Mouse (Mus musculus) intestine, postnatal 0 days (tissue): ENCODE data around the gene Megf8. TPM values are rescaled to one million over a fixed set of nuclear protein-coding genes. Genes with fewer than 3 reads are reported as not detected.

Experiments
- ATAC-seq: fragments of 200-750 bp; cut with Nextera tagmentation; 2 replicates; pipeline ENCODE4 v1.8.0; 2017; ENCODE audit warnings: mild to moderate bottlenecking, moderate TSS enrichment, moderate library complexity
- H3K27ac ChIP-seq: fragments of 300-500 bp; sonication (generic); 2 replicates; pipeline ENCODE4 v1.5.1; 2014; ENCODE audit warnings: mild to moderate bottlenecking, low read depth, low read length, moderate library complexity
- H3K27me3 ChIP-seq: fragments of 300-500 bp; sonication (generic); replicated peaks from 2 replicates; pipeline ENCODE4 v1.6.1; 2014; ENCODE audit warnings: low read length, mixed read lengths; ENCODE audit not compliant: control insufficient read depth, insufficient read depth
- H3K36me3 ChIP-seq: fragments of 300-500 bp; sonication (generic); 2 replicates; pipeline ENCODE4 v1.6.1; 2014; ENCODE audit warnings: mild to moderate bottlenecking, moderate library complexity; ENCODE audit not compliant: control insufficient read depth, insufficient read depth
- H3K4me1 ChIP-seq: fragments of 300-500 bp; sonication (generic); replicated peaks from 2 replicates; pipeline ENCODE4 v1.6.1; 2014; ENCODE audit warnings: antibody characterized with exemption, low read length, mixed read lengths; ENCODE audit not compliant: control insufficient read depth, insufficient read depth
- H3K4me2 ChIP-seq: fragments of 300-500 bp; sonication (generic); replicated peaks from 2 replicates; pipeline ENCODE4 v1.6.1; 2014; ENCODE audit warnings: low read depth, mild to moderate bottlenecking, moderate library complexity
- H3K4me3 ChIP-seq: fragments of 300-500 bp; sonication (generic); 2 replicates; pipeline ENCODE4 v1.5.1; 2014; ENCODE audit warnings: low read depth, low read length
- H3K9ac ChIP-seq: fragments of 300-500 bp; sonication (generic); 2 replicates; pipeline ENCODE4 v1.6.1; 2014; ENCODE audit warnings: mild to moderate bottlenecking, low read depth, low read length
- H3K9me3 ChIP-seq: fragments of 300-500 bp; sonication (generic); 2 replicates; pipeline ENCODE4 v1.6.1; 2016; ENCODE audit warnings: mixed run types; ENCODE audit not compliant: control insufficient read depth
- CTCF ChIP-seq: sonication (generic); IDR thresholded peaks from 2 replicates; pipeline ENCODE4 v1.5.1; 2016; ENCODE audit warnings: low read depth, mild to moderate bottlenecking, control low read depth, antibody characterized with exemption, moderate library complexity
- WGBS: fragments of 180-500 bp; shearing (Covaris S2); extraction: QIAGEN DNeasy Blood & Tissue Kit; methylation state at CpG from one replicate; pipeline ENCODE4 v1.1.7; 2014; 5-methylcytosine and 5-hydroxymethylcytosine counted together
- polyA plus RNA-seq: library from polyadenylated mRNA; unstranded; fragments of >200 nt; fragmentation: Nextera tagmentation; extraction: Ambion mirVana; gene quantifications from 2 replicates; pipeline ENCODE4 v1.2.1, GENCODE M21; 2015

Megf8 gene
- polyA plus RNA-seq, 1 experiment from 2014 or later, result 3.4 TPM

DNA sequence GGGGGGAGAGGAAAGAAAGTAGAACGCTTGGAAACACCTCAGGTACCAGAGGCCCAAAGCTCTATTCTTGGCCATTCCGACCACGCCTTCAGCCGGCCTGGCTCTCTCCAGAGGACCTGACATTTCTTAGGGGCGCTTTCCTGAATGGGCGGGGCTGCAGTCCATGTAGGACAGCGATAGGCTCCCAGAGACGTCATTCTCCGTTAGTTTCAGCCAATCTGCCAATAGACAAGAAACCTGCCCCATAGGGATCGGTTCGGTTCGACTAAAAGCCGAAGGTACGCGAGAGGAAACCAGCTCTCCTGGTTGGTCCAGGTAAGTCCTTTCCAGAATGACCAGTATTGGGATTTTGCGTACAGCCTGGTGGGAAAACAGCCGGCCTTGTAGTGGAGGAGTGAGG lies 59.6 kb downstream of the Megf8 start:
- H3K9me3 ChIP-seq, result no peaks in the 10 kb centered on the region
- no peaks in the 10 kb centered on the region for H3K4me1 ChIP-seq
- WGBS, result 5% methylated on average over 17 of the region's 17 CpGs
- peak overlapping the region; percentile 66 for H3K4me2 ChIP-seq
- H3K27me3 ChIP-seq, result no peaks in the 10 kb centered on the region
- no peak overlapping the region for H3K27ac ChIP-seq
- ATAC-seq, result peak; percentile 52
- H3K4me3 ChIP-seq, result peak overlapping the region; percentile 22; the same call in 1 of the 2 replicates
- no peak for TF ChIP-seq CTCF
- H3K9ac ChIP-seq, result 0 out of 2 replicates have a peak overlapping the region, but pooled peaks have one; percentile 1
- peaks cover 5% of the 10 kb centered on the region; the same call in 1 of the 2 replicates for H3K36me3 ChIP-seq

DNA sequence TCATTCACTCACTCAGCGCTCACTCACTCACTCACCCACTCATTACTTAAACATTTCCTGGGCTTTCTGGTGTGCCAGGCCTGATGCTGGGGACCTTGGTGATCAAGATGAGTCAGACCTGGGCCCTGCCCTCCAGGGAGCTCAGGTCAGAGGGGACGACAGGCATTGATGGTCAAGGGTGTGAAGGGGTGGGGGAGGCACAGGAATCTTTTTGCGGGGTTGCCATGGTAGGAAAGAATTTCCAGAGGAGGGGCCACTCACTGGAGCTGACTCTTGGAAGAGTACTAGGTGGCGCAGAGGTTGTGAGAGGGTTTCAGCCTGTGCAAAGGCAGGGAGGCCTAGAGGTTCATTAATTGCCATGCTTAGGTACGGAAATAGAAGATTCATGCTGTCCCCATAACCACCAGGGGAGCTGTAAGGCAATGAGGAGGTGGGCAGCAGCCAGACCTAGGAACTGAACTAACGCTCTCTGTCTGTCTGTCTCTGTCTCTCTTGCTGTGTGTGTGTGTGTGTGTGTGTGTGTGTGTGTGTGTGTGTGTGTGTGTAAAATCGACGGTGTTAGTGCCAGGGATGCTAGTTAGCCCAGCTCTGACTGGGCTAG lies 60.2 kb downstream of the Megf8 start:
- H3K4me3 ChIP-seq, result 0 out of 2 replicates have a peak overlapping the region, but pooled peaks have one; percentile 22
- H3K9me3 ChIP-seq, result no peaks in the 10 kb centered on the region
- H3K4me2 ChIP-seq, result peak overlapping the region; percentile 66
- no peak; the same call in 1 of the 2 replicates for ATAC-seq
- 52% methylated on average over 8 of the region's 8 CpGs for WGBS
- TF ChIP-seq CTCF, result peak; percentile 56
- H3K27ac ChIP-seq, result no peak overlapping the region
- H3K4me1 ChIP-seq, result no peaks in the 10 kb centered on the region
- 0 out of 2 replicates have a peak overlapping the region, but pooled peaks have one; percentile 1 for H3K9ac ChIP-seq
- no peaks in the 10 kb centered on the region for H3K27me3 ChIP-seq
- peaks cover 5% of the 10 kb centered on the region; the same call in 1 of the 2 replicates for H3K36me3 ChIP-seq

DNA sequence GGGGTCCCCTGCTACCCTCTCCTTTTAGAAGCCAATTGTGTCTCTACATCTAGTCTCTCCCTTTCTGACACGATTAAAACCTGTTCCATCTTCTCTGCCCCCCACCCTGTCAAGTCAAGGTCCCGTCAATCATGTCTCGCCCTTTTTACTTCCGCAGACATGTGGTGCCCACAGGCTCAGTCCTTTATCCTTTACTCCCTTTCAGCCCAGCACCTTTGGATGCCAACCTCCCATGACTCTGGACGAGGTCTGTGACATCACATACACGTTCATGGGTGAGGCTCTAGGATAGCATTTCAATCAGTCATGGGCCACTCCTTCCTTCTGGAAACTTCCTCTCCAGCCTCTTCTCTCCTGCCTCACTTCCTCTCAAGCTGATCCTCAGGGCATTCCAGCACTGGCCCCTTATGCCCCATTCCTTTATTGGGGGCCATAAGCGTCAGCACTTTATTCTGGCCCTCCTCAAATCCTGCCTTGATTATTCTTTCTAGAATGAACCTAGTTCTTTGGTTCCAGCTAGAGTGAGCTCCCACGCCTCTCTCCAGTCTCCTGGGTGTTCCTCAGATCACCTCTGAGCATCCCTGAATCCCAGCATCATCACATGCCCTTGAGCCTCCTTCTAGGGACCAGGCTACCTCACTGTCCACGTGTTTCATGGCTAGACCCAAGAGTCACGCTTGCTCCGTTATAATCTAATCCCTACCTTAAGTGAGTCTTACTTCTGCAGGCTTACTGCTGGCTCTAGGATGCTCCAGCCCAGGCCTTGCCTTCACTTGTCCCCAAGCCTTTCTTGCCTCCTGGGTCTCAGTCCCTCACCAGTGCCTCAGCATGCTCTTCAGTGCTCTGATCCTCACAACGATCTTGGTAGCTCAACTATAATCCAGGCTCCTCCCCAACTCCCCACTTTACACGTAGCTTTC lies 61.5 kb downstream of the Megf8 start:
- Histone ChIP-seq H3K4me2 (no peak overlapping the region), H3K9me3 (no peaks in the 10 kb centered on the region), H3K27ac (no peak overlapping the region), H3K27me3 (no peaks in the 10 kb centered on the region), H3K9ac (no peak overlapping the region), H3K4me1 (no peaks in the 10 kb centered on the region), H3K36me3 (peaks cover 15% of the 10 kb centered on the region), H3K4me3 (no peak overlapping the region)
- no peak for ATAC-seq
- no peak for TF ChIP-seq CTCF
- WGBS, result 78% methylated on average over 13 of the region's 13 CpGs

DNA sequence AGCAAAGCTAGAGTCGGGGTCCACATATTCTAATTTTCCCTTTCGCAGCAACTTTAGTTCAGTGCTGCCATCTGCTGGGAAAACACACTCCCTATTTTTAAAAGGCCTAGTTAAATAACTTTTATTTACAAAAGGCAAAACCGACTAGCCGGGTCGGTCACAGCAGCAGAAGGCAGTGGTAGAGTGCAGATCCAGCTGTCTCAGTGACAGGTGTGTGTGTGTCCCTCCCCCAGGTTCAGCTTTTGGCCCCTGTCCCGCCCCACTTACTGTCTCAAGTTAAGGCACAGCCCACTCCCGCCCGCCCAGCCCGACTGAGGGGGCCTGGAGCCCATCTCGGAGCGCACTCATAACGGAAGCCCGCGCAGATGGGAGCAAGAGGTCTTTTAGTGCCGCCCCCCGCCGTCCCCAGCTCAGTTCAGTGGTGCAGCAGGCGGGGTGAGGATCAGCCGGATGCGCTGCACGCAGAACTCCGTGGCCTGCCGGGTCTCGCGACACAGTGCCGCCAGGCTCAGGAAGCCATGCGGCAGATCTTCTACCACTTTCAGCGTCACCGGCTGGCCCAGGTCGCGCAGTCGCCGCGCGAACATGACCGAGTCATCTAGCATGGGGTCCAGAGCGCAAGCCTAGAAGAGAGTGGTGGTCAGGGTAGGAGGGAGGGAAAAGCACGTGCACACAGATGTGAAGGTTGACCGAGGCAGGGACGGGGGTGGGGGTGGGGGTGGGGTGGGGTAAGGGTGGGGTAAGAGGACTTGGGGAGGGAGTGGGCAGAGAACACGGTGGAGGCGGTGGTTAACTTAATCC lies 62.8 kb downstream of the Megf8 start:
- Histone ChIP-seq H3K27me3 (no peaks in the 10 kb centered on the region), H3K9me3 (no peaks in the 10 kb centered on the region), H3K4me1 (no peaks in the 10 kb centered on the region), H3K4me2 (peak overlapping the region; percentile 54), H3K9ac (no peak overlapping the region), H3K4me3 (peak overlapping the region; percentile 4; the same call in 1 of the 2 replicates), H3K27ac (no peak overlapping the region), H3K36me3 (peaks cover 28% of the 10 kb centered on the region)
- ATAC-seq, result peak; percentile 10; the same call in 1 of the 2 replicates
- peak; percentile 74 for TF ChIP-seq CTCF
- 13% methylated on average over 42 of the region's 42 CpGs for WGBS

DNA sequence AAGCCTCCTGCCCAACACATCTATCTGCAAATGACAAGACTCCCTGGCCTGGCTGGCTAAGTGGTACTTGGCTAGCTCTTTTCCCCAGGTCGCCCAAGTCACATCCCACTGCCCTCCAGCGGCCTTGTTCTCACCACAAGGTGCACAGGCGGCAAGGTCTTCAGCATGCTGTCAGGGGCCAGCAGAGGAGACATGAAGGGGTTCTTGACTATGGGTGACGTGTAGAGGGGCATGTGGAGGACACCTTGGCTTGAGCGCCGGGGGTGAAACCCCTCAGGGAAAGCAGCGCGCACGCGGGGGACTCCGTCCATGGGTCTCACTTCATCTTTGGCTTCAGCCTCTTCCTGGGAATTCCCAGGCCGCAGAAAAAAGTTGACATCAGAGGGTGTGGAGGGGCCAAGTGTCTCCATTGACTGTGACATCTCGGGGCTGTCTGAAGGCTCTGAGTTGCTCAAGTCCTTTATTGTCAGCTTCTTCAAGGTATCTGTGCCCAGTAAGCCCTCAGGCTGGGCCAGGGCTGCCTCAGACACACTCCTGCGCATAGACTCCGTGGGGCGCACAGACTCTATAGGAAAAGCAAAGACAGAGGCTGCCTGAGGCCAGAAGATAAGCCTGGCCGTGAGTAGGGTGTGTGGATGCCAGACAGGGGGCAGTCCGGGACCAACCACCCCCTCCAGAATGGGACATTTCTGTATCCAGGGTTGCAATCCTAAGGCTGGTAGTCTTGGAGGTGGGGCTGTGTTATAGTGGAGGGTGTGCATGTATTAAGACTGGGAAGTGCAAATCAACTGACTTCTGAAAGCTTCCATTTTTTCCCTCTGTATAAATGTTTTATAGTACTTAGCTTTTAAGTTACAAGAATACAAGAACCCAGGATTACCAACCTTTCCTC lies 63.7 kb downstream of the Megf8 start:
- Histone ChIP-seq H3K36me3 (peaks cover 35% of the 10 kb centered on the region), H3K27ac (0 out of 2 replicates have a peak overlapping the region, but pooled peaks have one; percentile 28), H3K9me3 (no peaks in the 10 kb centered on the region), H3K27me3 (no peaks in the 10 kb centered on the region), H3K4me3 (no peak overlapping the region), H3K9ac (no peak overlapping the region), H3K4me1 (no peaks in the 10 kb centered on the region), H3K4me2 (peak overlapping the region; percentile 54; the same call in 1 of the 2 replicates)
- TF ChIP-seq CTCF, result peak; percentile 16; the same call in 1 of the 2 replicates
- ATAC-seq, result no peak
- WGBS, result 74% methylated on average over 18 of the region's 18 CpGs
